9 mouse cellular contexts compared by ENCODE assay signal in genomic region chr17:17375581-17375980, GRCm38 (mm10). TPM values are rescaled to one million over a fixed set of nuclear protein-coding genes. Genes with fewer than 3 reads are reported as not detected.
A peak's percentile ranks its signal among the peaks of the same experiment; 100 is the strongest.
DNase-seq lines count a peak whose midpoint lies in the region; ATAC-seq and TF ChIP-seq lines count a peak whose summit lies in the region.
"Had no signal": no experiment of that assay in that cellular context is flagged by ENCODE, and none has a peak within 500 bp of the region (broad histone marks: within the 10 kb centered on the region; RNA-seq: fewer than 3 reads in every experiment).

No protein-coding gene starts in this region.

- H3K4me3 ChIP-seq in heart, embryonic 11.5 days (ENCODE audit: low read depth, low read length): peak overlapping the region; percentile 67
- H3K4me3 ChIP-seq in heart, adult 2 months: no peak overlapping the region
- H3K4me3 ChIP-seq in hindbrain, embryonic 14.5 days (replicated peaks; ENCODE audit: low read length): no peak overlapping the region; the same call in 1 of the 2 replicates
- no peak overlapping the region for H3K4me3 ChIP-seq in midbrain, embryonic 11.5 days (ENCODE audit: low read depth, low read length)

- no peak for TF ChIP-seq CTCF in heart, adult 2 months (IDR thresholded peaks at IDR 0.05)

- H3K4me1 ChIP-seq in heart, embryonic 11.5 days (ENCODE audit: control insufficient read depth, insufficient read depth, low read length): no peaks in the 10 kb centered on the region; the same call in 1 of the 2 replicates
- peaks cover 3% of the 10 kb centered on the region for H3K4me1 ChIP-seq in heart, adult 2 months (ENCODE audit: control insufficient read depth, insufficient read depth, low read length)
- H3K4me1 ChIP-seq in hindbrain, embryonic 14.5 days (replicated peaks; ENCODE audit: control insufficient read depth, insufficient read depth, low read length): peaks cover 5% of the 10 kb centered on the region
- H3K4me1 ChIP-seq in midbrain, embryonic 11.5 days (ENCODE audit: control insufficient read depth, insufficient read depth, low read length): peaks cover 8% of the 10 kb centered on the region; the same call in 1 of the 2 replicates

- H3K27ac ChIP-seq in heart, embryonic 11.5 days (ENCODE audit: low read depth, low read length): no peak overlapping the region
- no peak overlapping the region for H3K27ac ChIP-seq in heart, adult 2 months
- H3K27ac ChIP-seq in hindbrain, embryonic 14.5 days: no peak overlapping the region
- H3K27ac ChIP-seq in midbrain, embryonic 11.5 days (ENCODE audit: low read depth, low read length): no peak overlapping the region

- H3K27me3 ChIP-seq in heart, embryonic 11.5 days (ENCODE audit: control insufficient read depth, insufficient read depth, low read length): no peaks in the 10 kb centered on the region
- no peaks in the 10 kb centered on the region for H3K27me3 ChIP-seq in heart, adult 2 months (ENCODE audit: control insufficient read depth, insufficient read depth, low read length)
- no peaks in the 10 kb centered on the region for H3K27me3 ChIP-seq in hindbrain, embryonic 14.5 days (ENCODE audit: control insufficient read depth, insufficient read depth, low read length)
- no peaks in the 10 kb centered on the region for H3K27me3 ChIP-seq in midbrain, embryonic 11.5 days (ENCODE audit: control insufficient read depth, insufficient read depth, low read length)

- 88% methylated on average over 3 of the region's 3 CpGs for WGBS in heart, embryonic 11.5 days (ENCODE audit: insufficient replicate concordance)
- 69% methylated on average over 3 of the region's 3 CpGs for WGBS in heart, adult 2 months
- WGBS in hindbrain, embryonic 14.5 days: 89% methylated on average over 3 of the region's 3 CpGs
- 91% methylated on average over 3 of the region's 3 CpGs for WGBS in midbrain, embryonic 11.5 days

- peaks cover 6% of the 10 kb centered on the region; the same call in 1 of the 2 replicates for H3K36me3 ChIP-seq in heart, embryonic 11.5 days (ENCODE audit: control insufficient read depth, insufficient read depth, low read length)
- H3K36me3 ChIP-seq in heart, adult 2 months (ENCODE audit: control insufficient read depth, insufficient read depth, low read length): peaks cover 8% of the 10 kb centered on the region; the same call in 1 of the 2 replicates
- H3K36me3 ChIP-seq in hindbrain, embryonic 14.5 days (replicated peaks; ENCODE audit: control insufficient read depth, insufficient read depth): peaks cover 29% of the 10 kb centered on the region
- no peaks in the 10 kb centered on the region; the same call in 1 of the 2 replicates for H3K36me3 ChIP-seq in midbrain, embryonic 11.5 days (ENCODE audit: control insufficient read depth, insufficient read depth, low read length)

- DNase-seq in heart, adult 2 months: no peak
- peak; percentile 62 for DNase-seq in adipocyte (ENCODE audit: low spot score)
- DNase-seq in hindbrain, embryonic 14.5 days (ENCODE audit: low spot score): no peak
- DNase-seq in midbrain, embryonic 11.5 days (ENCODE audit: low spot score, missing footprints): no peak
- no peak for DNase-seq in adrenal gland, adult 18-20 months (ENCODE audit: low spot score in 2 of 2)
- DNase-seq in urinary bladder, adult 18-20 months (ENCODE audit: low spot score in 2 of 2): no peak
- DNase-seq in layer of hippocampus, adult 11-12 months (ENCODE audit: low spot score): no peak
- DNase-seq: thymus, adult 18-20 months had no signal

- ATAC-seq in heart, embryonic 11.5 days (replicated peaks; ENCODE audit: insufficient number of reproducible peaks, low FRiP score, low TSS enrichment): no peak
- no peak for ATAC-seq in hindbrain, embryonic 14.5 days (ENCODE audit: low FRiP score)
- ATAC-seq in midbrain, embryonic 11.5 days (ENCODE audit: low FRiP score): no peak

- no peak for TF ChIP-seq POLR2A in heart, adult 2 months (IDR thresholded peaks at IDR 0.05; ENCODE audit: insufficient read depth, low read depth, low read length)

- TF ChIP-seq EP300 in heart, adult 2 months (IDR thresholded peaks at IDR 0.05; ENCODE audit: insufficient read depth, low read depth, low read length): no peak

- H3K9me3 ChIP-seq in heart, embryonic 11.5 days (replicated peaks; ENCODE audit: control insufficient read depth, low read length): no peaks in the 10 kb centered on the region
- no peaks in the 10 kb centered on the region for H3K9me3 ChIP-seq in hindbrain, embryonic 14.5 days (ENCODE audit: control insufficient read depth, low read length)
- no peaks in the 10 kb centered on the region for H3K9me3 ChIP-seq in midbrain, embryonic 11.5 days (ENCODE audit: control insufficient read depth, low read length)

- no peak overlapping the region for H3K9ac ChIP-seq in heart, embryonic 11.5 days (ENCODE audit: low read depth, low read length)
- H3K9ac ChIP-seq in heart, adult 2 months (ENCODE audit: low read depth, low read length): no peak overlapping the region
- H3K9ac ChIP-seq in hindbrain, embryonic 14.5 days: 0 out of 2 replicates have a peak overlapping the region, but pooled peaks have one; percentile 81
- H3K9ac ChIP-seq in midbrain, embryonic 11.5 days (ENCODE audit: low read length): no peak overlapping the region

- intact Hi-C loops in heart, adult 2 months (cut with DNase I): loop anchor here (5.0 to 10.0 kb wide), 2 partner anchors 371 to 457 kb away; no protein-coding TSS in a partner anchor

- peak overlapping the region; percentile 81 for H3K4me2 ChIP-seq in heart, embryonic 11.5 days
- H3K4me2 ChIP-seq in hindbrain, embryonic 14.5 days (replicated peaks): peak overlapping the region; percentile 74
- peak overlapping the region; percentile 59; the same call in 1 of the 2 replicates for H3K4me2 ChIP-seq in midbrain, embryonic 11.5 days

- H3K79me2 ChIP-seq in heart, adult 2 months (replicated peaks; ENCODE audit: control insufficient read depth, insufficient read depth, low read length): no peaks in the 10 kb centered on the region

RNA-seq across cellular contexts. Expression of gene Riok2, which starts 1.5 kb away (rescaled TPM):
- 24.1 and 25.3 TPM in 2 replicates for polyA plus RNA-seq in heart, embryonic 11.5 days (2014; fragmentation: Nextera tagmentation; extraction: Ambion mirVana)
- total RNA-seq in heart, adult 2 months (2021): 10 to 100 TPM; 14.0 to 15.7 TPM
- 10.4 and 25.6 TPM in 2 replicates for polyA plus RNA-seq in heart, adult 2 months (2012; rRNA removed)
- polyA plus RNA-seq in hindbrain, embryonic 14.5 days (2014; fragmentation: Nextera tagmentation; extraction: Ambion mirVana): 21.1 and 27.2 TPM in 2 replicates
- 31.7 and 33.0 TPM in 2 replicates for polyA plus RNA-seq in midbrain, embryonic 11.5 days (2014; fragmentation: Nextera tagmentation; extraction: Ambion mirVana)
- 10 to 100 TPM; 25.6 to 39.4 TPM for total RNA-seq in adrenal gland, adult 18-20 months (2021)

RNA-seq across cellular contexts. Expression of gene Lix1, which starts 26.9 kb away (rescaled TPM):
- 5.3 and 6.1 TPM in 2 replicates for polyA plus RNA-seq in heart, embryonic 11.5 days (2014; fragmentation: Nextera tagmentation; extraction: Ambion mirVana)
- 1 to 10 TPM; 6.2 to 7.0 TPM for total RNA-seq in heart, adult 2 months (2021)
- 1.7 and 2.8 TPM in 2 replicates for polyA plus RNA-seq in heart, adult 2 months (2012; rRNA removed)
- 5.9 and 6.4 TPM in 2 replicates for polyA plus RNA-seq in hindbrain, embryonic 14.5 days (2014; fragmentation: Nextera tagmentation; extraction: Ambion mirVana)
- polyA plus RNA-seq in midbrain, embryonic 11.5 days (2014; fragmentation: Nextera tagmentation; extraction: Ambion mirVana): 46.9 and 54.6 TPM in 2 replicates
- total RNA-seq in adrenal gland, adult 18-20 months (2021): 1 to 10 TPM; 6.9 to 8.2 TPM
